Comparison of ENCODE assay signal across 9 mouse cellular contexts in the genomic region with DNA sequence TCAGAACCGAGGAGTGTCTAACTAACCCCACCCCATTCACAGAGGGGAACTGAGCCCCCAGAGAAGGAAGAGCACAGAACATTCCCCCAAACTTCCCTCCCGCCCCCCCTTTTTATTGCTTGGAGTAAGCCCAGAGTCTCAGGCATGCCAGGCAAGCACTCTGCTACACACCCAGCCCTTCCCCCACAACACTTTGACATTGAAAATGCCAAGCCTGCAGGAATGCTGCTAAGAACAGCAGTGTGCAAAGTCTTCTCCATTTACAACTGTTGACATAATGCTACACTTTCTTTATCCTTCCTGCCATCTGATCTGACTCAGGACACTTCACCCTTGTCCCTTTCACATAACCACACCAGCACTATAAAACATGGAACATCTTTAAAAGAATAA. TPM values are rescaled to one million over a fixed set of nuclear protein-coding genes. Genes with fewer than 3 reads are reported as not detected.
DNase-seq lines count a peak whose midpoint lies in the region; ATAC-seq lines count a peak whose summit lies in the region.
"Had no signal": no experiment of that assay in that cellular context is flagged by ENCODE, and none has a peak within 500 bp of the region (broad histone marks: within the 10 kb centered on the region; RNA-seq: fewer than 3 reads in every experiment).

No protein-coding gene starts in this region.

- H3K9me3 ChIP-seq in liver, embryonic 11.5 days (ENCODE audit: control insufficient read depth, low read length), result no peaks in the 10 kb centered on the region
- H3K9me3 ChIP-seq in neural tube, embryonic 15.5 days (replicated peaks), result no peaks in the 10 kb centered on the region

- H3K9ac ChIP-seq in liver, embryonic 11.5 days (ENCODE audit: low read depth, low read length), result no peak overlapping the region
- no peak overlapping the region for H3K9ac ChIP-seq in neural tube, embryonic 15.5 days (replicated peaks)

- intact Hi-C loops in left cerebral cortex, postnatal 4 days (cut with DNase I), result no loop called here

- no peaks in the 10 kb centered on the region for H3K4me1 ChIP-seq in liver, embryonic 11.5 days (replicated peaks; ENCODE audit: control insufficient read depth, insufficient read depth, low read length)
- H3K4me1 ChIP-seq in neural tube, embryonic 15.5 days, result peaks cover 20% of the 10 kb centered on the region

- peaks cover 10% of the 10 kb centered on the region; the same call in 1 of the 2 replicates for H3K27me3 ChIP-seq in liver, embryonic 11.5 days (replicated peaks; ENCODE audit: control insufficient read depth, insufficient read depth, low read length)
- 0 out of 2 replicates have a peak, but pooled peaks cover 6% of the 10 kb centered on the region for H3K27me3 ChIP-seq in neural tube, embryonic 15.5 days (replicated peaks)

- no peak for ATAC-seq in liver, embryonic 11.5 days (replicated peaks; ENCODE audit: low FRiP score)
- no peak for ATAC-seq in neural tube, embryonic 15.5 days (ENCODE audit: low FRiP score)

- H3K27ac ChIP-seq in liver, embryonic 11.5 days (ENCODE audit: low read depth, low read length), result no peak overlapping the region
- 0 out of 2 replicates have a peak overlapping the region, but pooled peaks have one; percentile 56 for H3K27ac ChIP-seq in neural tube, embryonic 15.5 days (replicated peaks)

- 42% methylated on average over 2 of the region's 2 CpGs for WGBS in liver, embryonic 11.5 days
- WGBS in neural tube, embryonic 15.5 days, result 17% methylated on average over 2 of the region's 2 CpGs

- peak; percentile 44 for DNase-seq in adrenal gland, postnatal 14 days
- no peak for DNase-seq in adrenal gland, adult 18-20 months (ENCODE audit: low spot score in 2 of 2)
- no peak for DNase-seq in liver, embryonic 11.5 days (ENCODE audit: low spot score)
- DNase-seq in liver, result no peak
- peak; percentile 68 for DNase-seq in kidney, postnatal 10 days
- no peak for DNase-seq in left cerebral cortex, postnatal 4 days
- no peak for DNase-seq in adrenal gland, adult (ENCODE audit: inconsistent age in 2 of 2, low spot score in 1 of 2)
- DNase-seq: layer of hippocampus, postnatal 36 days had no signal

- no peak overlapping the region for H3K4me3 ChIP-seq in liver, embryonic 11.5 days (ENCODE audit: low read depth, low read length)
- H3K4me3 ChIP-seq in neural tube, embryonic 15.5 days (replicated peaks), result no peak overlapping the region

- peak overlapping the region; percentile 33; the same call in 1 of the 2 replicates for H3K4me2 ChIP-seq in liver, embryonic 11.5 days
- H3K4me2 ChIP-seq in neural tube, embryonic 15.5 days, result peak overlapping the region; percentile 17; the same call in 1 of the 2 replicates

- no peaks in the 10 kb centered on the region for H3K36me3 ChIP-seq in liver, embryonic 11.5 days (ENCODE audit: control insufficient read depth, insufficient read depth, low read length)
- H3K36me3 ChIP-seq in neural tube, embryonic 15.5 days, result no peaks in the 10 kb centered on the region

RNA-seq across cellular contexts. Expression of a gene that starts 4.3 kb away (rescaled TPM):
- not detected in 2 replicates for total RNA-seq in adrenal gland, postnatal 14 days (2021)
- not detected for total RNA-seq in adrenal gland, adult 18-20 months (2021)
- not detected in 2 replicates for polyA plus RNA-seq in liver, embryonic 11.5 days (2014; fragmentation: Nextera tagmentation; extraction: Ambion mirVana)
- 0.38 and 0.74 TPM in 2 replicates for polyA plus RNA-seq in neural tube, embryonic 15.5 days (2015; fragmentation: Nextera tagmentation; extraction: Ambion mirVana)
- total RNA-seq in left cerebral cortex, postnatal 4 days (2021), result under 1 TPM in 1 of 2 experiments, not detected in 1; 0.48 TPM
- total RNA-seq: layer of hippocampus, postnatal 36 days had no signal

RNA-seq across cellular contexts. Expression of a gene that starts 16.1 kb away (rescaled TPM):
- total RNA-seq in adrenal gland, postnatal 14 days (2021), result 12.6 and 15.5 TPM in 2 replicates
- 1 to 10 TPM; 8.2 to 9.8 TPM for total RNA-seq in adrenal gland, adult 18-20 months (2021)
- polyA plus RNA-seq in liver, embryonic 11.5 days (2014; fragmentation: Nextera tagmentation; extraction: Ambion mirVana), result 17.0 and 19.6 TPM in 2 replicates
- 28.5 and 28.8 TPM in 2 replicates for polyA plus RNA-seq in neural tube, embryonic 15.5 days (2015; fragmentation: Nextera tagmentation; extraction: Ambion mirVana)
- 10 to 100 TPM; 28.3 to 31.7 TPM for total RNA-seq in left cerebral cortex, postnatal 4 days (2021)

RNA-seq across cellular contexts. Expression of a gene that starts 24.3 kb away (rescaled TPM):
- 24.9 and 32.2 TPM in 2 replicates for total RNA-seq in adrenal gland, postnatal 14 days (2021)
- 10 to 100 TPM; 38.8 to 53.7 TPM for total RNA-seq in adrenal gland, adult 18-20 months (2021)
- 4.6 and 5.5 TPM in 2 replicates for polyA plus RNA-seq in liver, embryonic 11.5 days (2014; fragmentation: Nextera tagmentation; extraction: Ambion mirVana)
- polyA plus RNA-seq in neural tube, embryonic 15.5 days (2015; fragmentation: Nextera tagmentation; extraction: Ambion mirVana), result 21.6 and 24.9 TPM in 2 replicates
- total RNA-seq in left cerebral cortex, postnatal 4 days (2021), result 100 to 1,000 TPM; 134 to 161 TPM

Comparison
In these comparisons a context has a peak if more than half of its experiments do, and no peak if none do; other contexts are left out.
1. DNase-seq: peak in adrenal gland, postnatal 14 days (single experiment) and kidney, postnatal 10 days (single experiment); none in adrenal gland, adult 18-20 months (0 of 2), liver, embryonic 11.5 days (single experiment), liver (single experiment), left cerebral cortex, postnatal 4 days (single experiment) and adrenal gland, adult (0 of 2).